21 mouse cellular contexts compared by ENCODE assay signal in the genomic region with DNA sequence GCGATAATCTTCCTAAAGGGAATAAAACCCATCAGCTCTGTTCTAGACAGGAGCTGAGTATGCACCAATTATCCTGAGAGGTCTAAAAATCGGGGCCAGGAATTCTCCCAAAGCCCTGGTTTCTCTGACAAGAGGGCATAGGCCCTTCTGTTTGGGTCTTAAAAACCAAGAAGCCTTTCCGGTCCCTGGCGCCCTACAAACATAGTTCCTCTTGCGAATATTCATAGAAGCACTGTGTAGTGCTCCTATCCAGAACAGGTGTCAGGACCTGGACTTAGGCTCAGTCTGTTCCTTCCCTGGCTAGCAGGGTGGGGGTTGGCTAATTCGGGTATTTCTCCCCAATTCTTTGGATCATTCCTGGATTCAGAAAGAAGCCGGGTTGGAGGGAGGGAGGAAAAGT. TPM values are rescaled to one million over a fixed set of nuclear protein-coding genes. Genes with fewer than 3 reads are reported as not detected.
DNase-seq lines count a peak whose midpoint lies in the region; ATAC-seq and TF ChIP-seq lines count a peak whose summit lies in the region.
"Had no signal": no experiment of that assay in that cellular context is flagged by ENCODE, and none has a peak within 500 bp of the region (broad histone marks: within the 10 kb centered on the region; RNA-seq: fewer than 3 reads in every experiment).

No protein-coding gene starts in this region.

- no peak overlapping the region for H3K4me2 ChIP-seq in hindbrain, embryonic 11.5 days (replicated peaks; ENCODE audit: low read depth, low read length)
- no peak overlapping the region for H3K4me2 ChIP-seq in hindbrain, postnatal 0 days (ENCODE audit: low read depth, low read length)
- peak overlapping the region; percentile 86; the same call in 1 of the 2 replicates for H3K4me2 ChIP-seq in intestine, embryonic 15.5 days (replicated peaks)

- TF ChIP-seq CTCF in hindbrain, postnatal 0 days (IDR thresholded peaks at IDR 0.05; ENCODE audit: low read depth) = no peak
- TF ChIP-seq CTCF in brain, embryonic 14.5 days (IDR thresholded peaks at IDR 0.05; ENCODE audit: borderline replicate concordance, extremely low read depth, insufficient read depth, insufficient read length) = no peak

- no peak for ATAC-seq in hindbrain, embryonic 11.5 days (ENCODE audit: low FRiP score)
- no peak for ATAC-seq in hindbrain, postnatal 0 days
- no peak for ATAC-seq in intestine, embryonic 15.5 days
- ATAC-seq: Patski had no signal

- no peaks in the 10 kb centered on the region for H3K9me3 ChIP-seq in hindbrain, embryonic 11.5 days (ENCODE audit: control insufficient read depth, low read length)
- H3K9me3 ChIP-seq in hindbrain, postnatal 0 days (ENCODE audit: low read length) = no peaks in the 10 kb centered on the region
- H3K9me3 ChIP-seq in embryonic facial prominence, embryonic 10.5 days = no peaks in the 10 kb centered on the region
- no peaks in the 10 kb centered on the region for H3K9me3 ChIP-seq in intestine, embryonic 15.5 days
- H3K9me3 ChIP-seq: embryonic facial prominence, embryonic 15.5 days; midbrain, embryonic 12.5 days had no signal

- no peak for TF ChIP-seq POLR2A in brain, embryonic 14.5 days (IDR thresholded peaks at IDR 0.05; ENCODE audit: borderline replicate concordance, extremely low read depth, insufficient read depth, insufficient read length, poor library complexity, severe bottlenecking)

- no peak overlapping the region for H3K27ac ChIP-seq in hindbrain, embryonic 11.5 days (ENCODE audit: low read depth, low read length)
- no peak overlapping the region for H3K27ac ChIP-seq in hindbrain, postnatal 0 days
- H3K27ac ChIP-seq in embryonic facial prominence, embryonic 10.5 days (replicated peaks) = peak overlapping the region; percentile 87
- H3K27ac ChIP-seq in intestine, embryonic 15.5 days = no peak overlapping the region
- H3K27ac ChIP-seq: embryonic facial prominence, embryonic 15.5 days; kidney, postnatal 0 days; midbrain, embryonic 12.5 days had no signal

- no peak overlapping the region for H3K4me3 ChIP-seq in hindbrain, embryonic 11.5 days (ENCODE audit: low read depth, low read length)
- H3K4me3 ChIP-seq in hindbrain, postnatal 0 days (ENCODE audit: low read length) = no peak overlapping the region
- H3K4me3 ChIP-seq in embryonic facial prominence, embryonic 10.5 days = peak overlapping the region; percentile 59
- no peak overlapping the region for H3K4me3 ChIP-seq in intestine, embryonic 15.5 days (replicated peaks)

- H3K4me1 ChIP-seq in hindbrain, embryonic 11.5 days (replicated peaks; ENCODE audit: control insufficient read depth, insufficient read depth, low read length) = peaks cover 9% of the 10 kb centered on the region
- H3K4me1 ChIP-seq in hindbrain, postnatal 0 days (ENCODE audit: insufficient read depth, low read length) = peaks cover 6% of the 10 kb centered on the region; the same call in 1 of the 2 replicates
- H3K4me1 ChIP-seq in embryonic facial prominence, embryonic 10.5 days = peaks cover 41% of the 10 kb centered on the region
- peaks cover 26% of the 10 kb centered on the region for H3K4me1 ChIP-seq in intestine, embryonic 15.5 days (replicated peaks)

- under 1% methylated on average over 7 of the region's 7 CpGs for WGBS in hindbrain, embryonic 11.5 days
- WGBS in hindbrain, postnatal 0 days = 6% methylated on average over 7 of the region's 7 CpGs
- 4% methylated on average over 7 of the region's 7 CpGs for WGBS in embryonic facial prominence, embryonic 10.5 days
- 6% methylated on average over 7 of the region's 7 CpGs for WGBS in intestine, embryonic 15.5 days

- H3K27me3 ChIP-seq in hindbrain, embryonic 11.5 days (ENCODE audit: control insufficient read depth, insufficient read depth, low read length) = peaks cover 95% of the 10 kb centered on the region
- peaks cover 91% of the 10 kb centered on the region for H3K27me3 ChIP-seq in hindbrain, postnatal 0 days (ENCODE audit: insufficient read depth, low read length)
- peaks cover 100% of the 10 kb centered on the region for H3K27me3 ChIP-seq in embryonic facial prominence, embryonic 10.5 days (replicated peaks; ENCODE audit: low read depth, poor library complexity, severe bottlenecking)
- peaks cover 91% of the 10 kb centered on the region for H3K27me3 ChIP-seq in intestine, embryonic 15.5 days (replicated peaks)
- H3K27me3 ChIP-seq: CH12.LX had no signal

- DNase-seq in hindbrain, embryonic 11.5 days (ENCODE audit: low spot score) = peak; percentile 66
- no peak for DNase-seq in hindbrain, postnatal 0 days (ENCODE audit: low spot score)
- peak; percentile 53 for DNase-seq in brain, embryonic 14.5 days (ENCODE audit: low read depth)
- peak; percentile 53 for DNase-seq in embryonic facial prominence, embryonic 10.5 days (ENCODE audit: low spot score)
- DNase-seq in adrenal gland, postnatal 4 days (ENCODE audit: low spot score in 2 of 2) = no peak
- no peak for DNase-seq in ovary, postnatal 36 days (ENCODE audit: low spot score)
- DNase-seq: cerebellum, adult 9-11 months; left cerebral cortex, postnatal 4 days; thymus, postnatal 36 days had no signal

- no peak overlapping the region for H3K9ac ChIP-seq in hindbrain, embryonic 11.5 days (ENCODE audit: low read depth, low read length)
- H3K9ac ChIP-seq in hindbrain, postnatal 0 days (replicated peaks; ENCODE audit: low read length) = no peak overlapping the region
- H3K9ac ChIP-seq in intestine, embryonic 15.5 days = no peak overlapping the region
- H3K9ac ChIP-seq: embryonic facial prominence, embryonic 15.5 days had no signal

- H3K36me3 ChIP-seq in hindbrain, embryonic 11.5 days (ENCODE audit: control insufficient read depth, insufficient read depth, low read length) = no peaks in the 10 kb centered on the region
- no peaks in the 10 kb centered on the region for H3K36me3 ChIP-seq in hindbrain, postnatal 0 days (ENCODE audit: insufficient read depth, low read length)
- H3K36me3 ChIP-seq in embryonic facial prominence, embryonic 10.5 days (replicated peaks) = no peaks in the 10 kb centered on the region
- no peaks in the 10 kb centered on the region for H3K36me3 ChIP-seq in intestine, embryonic 15.5 days
- H3K36me3 ChIP-seq: embryonic facial prominence, embryonic 15.5 days; midbrain, embryonic 12.5 days had no signal

RNA-seq across cellular contexts. Expression of a gene that starts 4.3 kb away (rescaled TPM):
- 0.14 TPM in 1 of 2 replicates, not detected in the other for polyA plus RNA-seq in hindbrain, embryonic 11.5 days (2014; fragmentation: Nextera tagmentation; extraction: Ambion mirVana)
- total RNA-seq in hindbrain, postnatal 0 days (2014; rRNA removed) = not detected in 2 replicates
- polyA plus RNA-seq in hindbrain, postnatal 0 days (2015; fragmentation: Nextera tagmentation; extraction: Ambion mirVana) = not detected in 2 replicates
- polyA plus RNA-seq in brain, embryonic 14.5 days (2012; rRNA removed) = 10.5 and 22.5 TPM in 2 replicates
- 1.2 and 1.7 TPM in 2 replicates for polyA plus RNA-seq in embryonic facial prominence, embryonic 10.5 days (2016; fragmentation: Nextera tagmentation; extraction: Ambion mirVana)
- not detected in 2 replicates for polyA plus RNA-seq in intestine, embryonic 15.5 days (2015; fragmentation: Nextera tagmentation; extraction: Ambion mirVana)
- total RNA-seq in adrenal gland, postnatal 4 days (2021) = not detected
- total RNA-seq: adrenal gland, adult 18-20 months; CH12.LX; gastrocnemius, postnatal 4 days had no signal
- polyA plus RNA-seq: hindbrain, embryonic 16.5 days; kidney, postnatal 0 days; lung, adult 2 months; Patski; stomach, embryonic 14.5 days had no signal

RNA-seq across cellular contexts. Expression of a gene that starts 53.4 kb away (rescaled TPM):
- polyA plus RNA-seq in hindbrain, embryonic 11.5 days (2014; fragmentation: Nextera tagmentation; extraction: Ambion mirVana) = not detected in 2 replicates
- total RNA-seq in hindbrain, postnatal 0 days (2014; rRNA removed) = not detected in 2 replicates
- 0.05 TPM in 1 of 2 replicates, not detected in the other for polyA plus RNA-seq in hindbrain, postnatal 0 days (2015; fragmentation: Nextera tagmentation; extraction: Ambion mirVana)
- not detected in 2 replicates for polyA plus RNA-seq in brain, embryonic 14.5 days (2012; rRNA removed)
- 0.04 TPM in 1 of 2 replicates, not detected in the other for polyA plus RNA-seq in embryonic facial prominence, embryonic 10.5 days (2016; fragmentation: Nextera tagmentation; extraction: Ambion mirVana)
- not detected in 2 replicates for polyA plus RNA-seq in intestine, embryonic 15.5 days (2015; fragmentation: Nextera tagmentation; extraction: Ambion mirVana)
- not detected for total RNA-seq in adrenal gland, postnatal 4 days (2021)
- total RNA-seq: adrenal gland, adult 18-20 months; CH12.LX; gastrocnemius, postnatal 4 days; layer of hippocampus, postnatal 25 days; left cerebral cortex, postnatal 4 days had no signal
- polyA plus RNA-seq: embryonic facial prominence, embryonic 15.5 days; kidney, postnatal 0 days; lung, adult 2 months; midbrain, embryonic 12.5 days; Patski; stomach, embryonic 14.5 days had no signal

Comparison
In these comparisons a context has a peak if more than half of its experiments do, and no peak if none do; other contexts are left out.
1. DNase-seq: peak in hindbrain, embryonic 11.5 days (single experiment), brain, embryonic 14.5 days (single experiment) and embryonic facial prominence, embryonic 10.5 days (single experiment); none in hindbrain, postnatal 0 days (single experiment), adrenal gland, postnatal 4 days (0 of 2) and ovary, postnatal 36 days (single experiment).